Mouse (Mus musculus) brown adipose tissue, adult 24 weeks (tissue): ENCODE measurements around the gene Olfr118. TPM values are rescaled to one million over a fixed set of nuclear protein-coding genes. Genes with fewer than 3 reads are reported as not detected.
"Not testable (repeated sequence)": the region's sequence is repeated elsewhere in the genome, so short reads cannot be mapped to it uniquely, and the experiment has no call there.

ENCODE experiments used
- H3K27ac ChIP-seq: fragments of 200-500 bp; replicated peaks from 2 replicates; pipeline ENCODE4 v1.5.1; 2012; ENCODE audit warnings: low read depth, mild to moderate bottlenecking, low read length
- H3K4me1 ChIP-seq: fragments of 200-500 bp; 2 replicates; pipeline ENCODE4 v1.6.1; 2012; ENCODE audit warnings: low read length, mixed read lengths; ENCODE audit not compliant: control insufficient read depth, insufficient read depth, insufficient read length
- H3K4me3 ChIP-seq: fragments of 200-500 bp; 2 replicates; pipeline ENCODE4 v1.5.1; 2012; ENCODE audit warnings: low read depth, mild to moderate bottlenecking, low read length, moderate library complexity; ENCODE audit not compliant: insufficient read depth
- polyA plus RNA-seq: library from polyadenylated mRNA; stranded (reverse); fragments of >200 nt; gene quantifications from 2 replicates; pipeline ENCODE4 v1.2.4, GENCODE M21; 2012; ENCODE audit not compliant: missing spikeins, insufficient read depth, insufficient read length

The Olfr118 gene
- not detected in 2 replicates for polyA plus RNA-seq

- no peak within 1 kb of the TSS for H3K27ac ChIP-seq
- no peak within 1 kb of the TSS for H3K4me3 ChIP-seq
- H3K4me1 ChIP-seq, result no peaks in the 10 kb centered on the region
These were observed at the start of gene Olfr118 for GRCm38 (mm10) chr17:37666688-37667087. Olfr118 (plus strand) TSS chr17:37666988.

GRCm38 (mm10) chr17:37627009-37627408 lies 39.8 kb upstream of the Olfr118 start, which contains the start of the genes Olfr115 and Olfr116:
Olfr115 (minus strand) TSS chr17:37627109.
Olfr116 (minus strand) TSS chr17:37627199.
- H3K27ac ChIP-seq, result no peak within 1 kb of the TSS
- no peaks in the 10 kb centered on the region for H3K4me1 ChIP-seq
- H3K4me3 ChIP-seq, result no peak within 1 kb of the TSS

DNA sequence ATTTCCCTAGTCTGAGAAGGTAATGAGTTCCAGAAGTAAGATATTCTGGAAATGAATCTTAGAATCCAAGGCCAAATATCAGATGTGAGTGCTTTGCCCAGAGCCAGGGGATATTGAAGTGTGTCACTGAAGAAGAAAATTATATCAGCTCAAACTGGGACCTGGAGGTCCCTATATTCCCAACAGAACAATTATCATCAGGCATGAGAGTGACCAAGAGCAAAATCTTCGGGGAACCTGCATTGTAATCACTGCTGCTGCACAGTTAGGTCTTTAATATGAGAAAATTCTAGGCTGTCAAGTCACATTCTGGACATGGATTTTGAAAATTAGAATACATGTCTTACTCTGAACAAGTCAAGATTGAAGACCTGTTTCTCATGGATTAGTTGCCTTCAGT lies 3.1 kb upstream of the Olfr118 start, which contains the start of gene Olfr117:
TSS of gene Olfr117 (minus strand) at position 101 of the 400 bp plus-strand sequence.
- no peaks in the 10 kb centered on the region for H3K4me1 ChIP-seq
- no peak within 1 kb of the TSS for H3K27ac ChIP-seq
- H3K4me3 ChIP-seq, result no peak within 1 kb of the TSS

DNA sequence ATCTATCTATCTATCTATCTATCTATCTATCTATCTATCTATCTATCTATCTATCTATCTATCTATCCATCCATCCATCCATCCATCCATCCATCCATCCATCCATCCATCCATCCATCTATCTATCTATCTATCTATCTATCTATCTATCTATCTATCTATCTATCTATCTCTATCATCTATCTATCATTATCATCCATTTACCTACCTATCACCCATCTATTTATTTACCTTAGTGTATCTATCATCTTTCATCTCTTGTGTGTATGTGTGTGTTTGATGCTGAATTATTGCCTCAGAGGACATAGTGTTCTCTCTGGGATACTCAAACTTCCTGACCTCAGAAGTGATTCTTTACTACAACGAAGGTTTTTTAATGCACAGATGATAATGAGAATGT lies 29.5 kb downstream of the Olfr118 start, which contains the start of gene Olfr119:
TSS of gene Olfr119 (plus strand) at position 301 of the 400 bp plus-strand sequence.
- H3K4me1 ChIP-seq, H3K27ac ChIP-seq, H3K4me3 ChIP-seq: not testable (repeated sequence)

DNA sequence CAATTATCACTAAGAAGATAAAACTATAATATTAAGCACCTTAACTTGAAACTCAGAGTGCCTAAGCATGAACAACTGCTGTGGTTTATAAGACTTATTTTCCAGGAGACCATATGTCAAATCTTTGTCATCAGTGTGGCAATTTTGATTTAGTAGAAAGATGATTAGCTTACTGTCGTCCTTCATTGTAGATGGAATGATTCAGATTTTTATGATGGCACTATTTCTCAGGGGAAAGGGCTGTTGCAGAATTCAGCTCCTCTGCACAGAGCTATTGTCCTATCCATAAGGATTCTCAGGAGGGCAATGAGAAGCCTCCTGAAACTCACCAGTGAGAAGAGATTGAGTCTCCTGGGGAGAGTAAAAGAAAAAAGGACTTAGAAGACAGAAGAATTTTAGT lies 54.7 kb downstream of the Olfr118 start, which contains the start of gene Olfr120:
TSS of gene Olfr120 (plus strand) at position 301 of the 400 bp plus-strand sequence.
- no peak within 1 kb of the TSS for H3K27ac ChIP-seq
- no peaks in the 10 kb centered on the region for H3K4me1 ChIP-seq
- H3K4me3 ChIP-seq, result no peak within 1 kb of the TSS

Other genes starting within 250 kb of the Olfr118 start
- not detected in 2 replicates for gene Olfr108, start 221.5 kb upstream of the Olfr118 start, polyA plus RNA-seq
- not detected in 2 replicates for gene Olfr109, start 208.1 kb upstream of the Olfr118 start, polyA plus RNA-seq
- not detected in 2 replicates for gene H2-M2, start 183.4 kb upstream of the Olfr118 start, polyA plus RNA-seq
- not detected in 2 replicates for gene Olfr110, start 174.5 kb upstream of the Olfr118 start, polyA plus RNA-seq
- gene Olfr111, start 159.0 kb upstream of the Olfr118 start, polyA plus RNA-seq, result not detected in 2 replicates
- not detected in 2 replicates for gene Olfr112, start 97.5 kb upstream of the Olfr118 start, polyA plus RNA-seq
- not detected in 2 replicates for gene Olfr113, start 89.3 kb upstream of the Olfr118 start, polyA plus RNA-seq
- not detected in 2 replicates for gene Olfr114, start 74.2 kb upstream of the Olfr118 start, polyA plus RNA-seq
- gene Olfr115, start 39.9 kb upstream of the Olfr118 start, polyA plus RNA-seq, result not detected in 2 replicates
- not detected in 2 replicates for gene Olfr116, start 39.8 kb upstream of the Olfr118 start, polyA plus RNA-seq
- gene Olfr117, start 3.2 kb upstream of the Olfr118 start, polyA plus RNA-seq, result not detected in 2 replicates
- not detected in 2 replicates for gene Olfr119, start 29.6 kb downstream of the Olfr118 start, polyA plus RNA-seq
- not detected in 2 replicates for gene Olfr120, start 54.8 kb downstream of the Olfr118 start, polyA plus RNA-seq
- gene Olfr121, start 81.9 kb downstream of the Olfr118 start, polyA plus RNA-seq, result not detected in 2 replicates
- not detected in 2 replicates for gene Olfr122, start 101.6 kb downstream of the Olfr118 start, polyA plus RNA-seq
- gene Olfr123, start 126.5 kb downstream of the Olfr118 start, polyA plus RNA-seq, result not detected in 2 replicates
- not detected in 2 replicates for gene Olfr124, start 132.9 kb downstream of the Olfr118 start, polyA plus RNA-seq
- not detected in 2 replicates for gene Olfr125, start 166.0 kb downstream of the Olfr118 start, polyA plus RNA-seq
- not detected in 2 replicates for gene Olfr126, start 180.5 kb downstream of the Olfr118 start, polyA plus RNA-seq
- not detected in 2 replicates for gene Olfr127, start 233.4 kb downstream of the Olfr118 start, polyA plus RNA-seq